Mouse (Mus musculus) myocyte (in vitro differentiated cells): ENCODE data around the gene Xcr1. TPM values are rescaled to one million over a fixed set of nuclear protein-coding genes. Genes with fewer than 3 reads are reported as not detected.

Experiments used
- H3K27me3 ChIP-seq: one replicate; pipeline ENCODE4 v1.6.1; 2011; ENCODE audit not compliant: control insufficient read depth, insufficient read depth, insufficient read length
- H3K36me3 ChIP-seq: one replicate; pipeline ENCODE4 v1.6.1; 2011; ENCODE audit not compliant: control insufficient read depth, insufficient read depth
- H3K4me2 ChIP-seq: one replicate; pipeline ENCODE4 v1.6.1; 2011; ENCODE audit warnings: low read depth, control low read depth
- H3K4me3 ChIP-seq: one replicate; pipeline ENCODE4 v1.5.1; 2011; ENCODE audit warnings: mild to moderate bottlenecking, control low read depth, moderate library complexity
- H3K79me2 ChIP-seq: one replicate; pipeline ENCODE4 v1.6.1; 2011; ENCODE audit not compliant: control insufficient read depth, insufficient read depth
- H3ac ChIP-seq: one replicate; pipeline ENCODE4 v1.6.1; 2011; ENCODE audit not compliant: control insufficient read depth, insufficient read length
- CEBPB ChIP-seq: IDR thresholded peaks from 2 replicates; pipeline ENCODE4 v1.6.1; 2011; ENCODE audit warnings: mild to moderate bottlenecking, moderate library complexity; ENCODE audit not compliant: poor library complexity, insufficient read depth, severe bottlenecking
- E2F4 ChIP-seq: IDR thresholded peaks from one replicate; pipeline ENCODE4 v1.6.1; 2011; ENCODE audit warnings: mild to moderate bottlenecking, control low read depth, moderate library complexity; ENCODE audit not compliant: insufficient read depth
- MAX ChIP-seq: IDR thresholded peaks from one replicate; pipeline ENCODE4 v1.6.1; 2011; ENCODE audit warnings: low read depth, mild to moderate bottlenecking, control low read depth
- MYOD1 ChIP-seq, 3 experiments: IDR thresholded peaks; one replicate each; pipeline ENCODE4 v1.6.1; 2011; ENCODE audit warnings: control low read depth in 2 of 3, low read depth in 2 of 3, mild to moderate bottlenecking in 2 of 3, moderate library complexity in 1 of 3; ENCODE audit not compliant: insufficient read length in 2 of 3, control insufficient read depth in 1 of 3
- MYOG ChIP-seq, 3 experiments: IDR thresholded peaks; one replicate each; pipeline ENCODE4 v1.6.1; 2011; ENCODE audit warnings: control low read depth in 2 of 3, low read depth in 2 of 3, mild to moderate bottlenecking in 2 of 3; ENCODE audit not compliant: insufficient read length in 2 of 3, control insufficient read depth in 1 of 3, insufficient read depth in 1 of 3
- POLR2A ChIP-seq: IDR thresholded peaks from one replicate; pipeline ENCODE4 v1.6.1; 2011; ENCODE audit warnings: low read depth, mild to moderate bottlenecking, control low read depth, moderate library complexity; ENCODE audit not compliant: insufficient read length
- POLR2AphosphoS2 ChIP-seq: IDR thresholded peaks from one replicate; pipeline ENCODE4 v1.6.1; 2011; ENCODE audit warnings: low read depth, control low read depth; ENCODE audit not compliant: insufficient read length
- REST ChIP-seq: IDR thresholded peaks from one replicate; pipeline ENCODE4 v1.6.1; 2011; ENCODE audit warnings: mild to moderate bottlenecking, control low read depth, moderate library complexity; ENCODE audit not compliant: insufficient read depth, insufficient read length
- SRF ChIP-seq: IDR thresholded peaks from one replicate; pipeline ENCODE4 v1.6.1; 2011; ENCODE audit warnings: low read depth; ENCODE audit not compliant: control insufficient read depth, insufficient read length
- TCF12 ChIP-seq: IDR thresholded peaks from one replicate; pipeline ENCODE4 v1.6.1; 2011; ENCODE audit warnings: mild to moderate bottlenecking, control low read depth; ENCODE audit not compliant: poor library complexity, insufficient read depth, severe bottlenecking
- TCF3 ChIP-seq: IDR thresholded peaks from one replicate; pipeline ENCODE4 v1.6.1; 2011; ENCODE audit warnings: low read depth, control low read depth; ENCODE audit not compliant: insufficient read length
- USF1 ChIP-seq: IDR thresholded peaks from one replicate; pipeline ENCODE4 v1.6.1; 2011; ENCODE audit warnings: low read depth, mild to moderate bottlenecking, control low read depth, moderate library complexity
- polyA plus RNA-seq: library from polyadenylated mRNA; unstranded; fragments of >200 nt; fragmentation: generic; extraction: Trizol; gene quantifications from one replicate; pipeline ENCODE4 v1.2.1, GENCODE M21; 2012; ENCODE audit warnings: missing spikeins

Gene Xcr1
- polyA plus RNA-seq, 1 experiment, result 0.04 TPM

DNA sequence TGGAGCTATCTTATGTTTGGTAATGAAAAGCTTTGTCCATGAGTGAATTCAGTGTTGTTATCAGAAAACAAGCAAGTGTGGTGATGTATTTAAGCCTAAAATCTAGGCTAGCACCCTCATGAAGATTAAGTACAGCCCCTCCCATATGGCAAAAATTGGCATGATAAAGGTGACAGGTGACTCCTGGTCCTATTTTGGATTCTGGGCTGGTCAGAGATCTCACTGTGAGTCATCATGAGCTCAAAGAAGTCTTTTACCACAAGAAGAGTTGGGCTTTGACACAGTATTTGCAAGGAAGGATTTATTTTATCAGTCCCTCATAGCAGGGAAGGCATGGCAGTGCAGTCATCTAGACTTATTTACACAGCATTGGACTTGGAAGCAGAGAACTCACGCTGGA, 45.8 kb downstream of the Xcr1 start:
- Histone ChIP-seq H3K27me3 (no peaks in the 10 kb centered on the region), H3ac (no peak overlapping the region), H3K79me2 (no peaks in the 10 kb centered on the region), H3K36me3 (peaks cover 12% of the 10 kb centered on the region), H3K4me2 (peak overlapping the region; percentile 42), H3K4me3 (no peak overlapping the region)
- TF ChIP-seq TCF3, result no peak
- TF ChIP-seq MYOD1 (IDR thresholded peaks at IDR 0.05; ENCODE audit: control insufficient read depth in 1 of 3, insufficient read length in 2 of 3, low read depth in 2 of 3), result peak in 1 of 3 experiments; percentile 53

- Histone ChIP-seq H3K27me3 (no peaks in the 10 kb centered on the region), H3K36me3 (peaks cover 16% of the 10 kb centered on the region)
- TF ChIP-seq USF1 (no peak), TCF3 (no peak), MAX (no peak), POLR2A (no peak), TCF12 (no peak), POLR2AphosphoS2 (no peak), MYOG (IDR thresholded peaks at IDR 0.05; ENCODE audit: control insufficient read depth in 1 of 3, insufficient read depth in 1 of 3, insufficient read length in 2 of 3, low read depth in 2 of 3) (no peak), CEBPB (no peak), E2F4 (no peak), REST (no peak), MYOD1 (IDR thresholded peaks at IDR 0.05; ENCODE audit: control insufficient read depth in 1 of 3, insufficient read length in 2 of 3, low read depth in 2 of 3) (no peak), SRF (no peak)
These were observed 46.4 kb downstream of the Xcr1 start for GRCm38 (mm10) chr9:123815444-123815843.

DNA sequence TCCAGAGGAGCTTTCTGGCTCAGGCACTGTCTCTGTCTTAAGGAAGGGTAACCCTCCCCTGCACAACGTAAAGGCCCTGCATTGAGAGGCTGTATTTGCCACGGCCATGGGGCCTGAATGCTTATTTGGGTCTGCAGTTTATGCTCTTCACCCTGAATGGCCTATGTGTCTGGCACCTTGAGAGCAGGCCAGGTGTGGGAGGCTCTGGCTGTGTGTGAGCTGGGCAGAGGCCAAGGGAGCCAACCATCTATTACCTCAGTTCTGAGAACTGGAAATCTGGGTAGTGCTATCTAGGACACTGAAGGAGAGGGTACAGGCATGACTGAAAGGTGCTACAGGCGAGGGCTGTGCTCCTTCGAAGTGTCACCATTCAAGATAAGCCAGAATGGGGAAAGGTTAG, 47.0 kb downstream of the Xcr1 start:
- no peak for TF ChIP-seq USF1
- TF ChIP-seq TCF3, result no peak
- no peak for TF ChIP-seq REST
- no peak for TF ChIP-seq MYOD1 (IDR thresholded peaks at IDR 0.05; ENCODE audit: control insufficient read depth in 1 of 3, insufficient read length in 2 of 3, low read depth in 2 of 3)
- no peak for TF ChIP-seq POLR2AphosphoS2
- no peak for TF ChIP-seq E2F4
- TF ChIP-seq CEBPB, result no peak
- no peak for TF ChIP-seq TCF12
- TF ChIP-seq MAX, result no peak
- TF ChIP-seq SRF, result no peak
- TF ChIP-seq MYOG (IDR thresholded peaks at IDR 0.05; ENCODE audit: control insufficient read depth in 1 of 3, insufficient read depth in 1 of 3, insufficient read length in 2 of 3, low read depth in 2 of 3), result no peak
- TF ChIP-seq POLR2A, result no peak

More at GRCm38 (mm10) chr9:123815444-123815843, 46.4 kb downstream of the Xcr1 start:
- Histone ChIP-seq H3K4me3 (no peak overlapping the region), H3K79me2 (no peaks in the 10 kb centered on the region), H3K4me2 (peak overlapping the region; percentile 42), H3ac (no peak overlapping the region)

GRCm38 (mm10) chr9:123814326-123814725, 47.5 kb downstream of the Xcr1 start:
- TF ChIP-seq REST (no peak), TCF12 (no peak), SRF (no peak), TCF3 (no peak), MAX (no peak), MYOG (IDR thresholded peaks at IDR 0.05; ENCODE audit: control insufficient read depth in 1 of 3, insufficient read depth in 1 of 3, insufficient read length in 2 of 3, low read depth in 2 of 3) (no peak), CEBPB (no peak), USF1 (no peak), POLR2AphosphoS2 (no peak), E2F4 (no peak)
- peaks cover 16% of the 10 kb centered on the region for H3K36me3 ChIP-seq

More for the DNA sequence above, 47.0 kb downstream of the Xcr1 start:
- H3K36me3 ChIP-seq, result peaks cover 16% of the 10 kb centered on the region
- no peaks in the 10 kb centered on the region for H3K79me2 ChIP-seq
- H3K4me3 ChIP-seq, result no peak overlapping the region
- no peak overlapping the region for H3ac ChIP-seq
- H3K27me3 ChIP-seq, result no peaks in the 10 kb centered on the region
- H3K4me2 ChIP-seq, result no peak overlapping the region

GRCm38 (mm10) chr9:123811831-123812230, 50.0 kb downstream of the Xcr1 start:
- Histone ChIP-seq H3K27me3 (no peaks in the 10 kb centered on the region), H3K4me3 (no peak overlapping the region), H3K4me2 (no peak overlapping the region), H3ac (no peak overlapping the region), H3K36me3 (peaks cover 19% of the 10 kb centered on the region), H3K79me2 (no peaks in the 10 kb centered on the region)
- TF ChIP-seq POLR2A (no peak), USF1 (no peak), E2F4 (no peak), REST (no peak), TCF12 (no peak), CEBPB (no peak), TCF3 (no peak), MYOG (IDR thresholded peaks at IDR 0.05; ENCODE audit: control insufficient read depth in 1 of 3, insufficient read depth in 1 of 3, insufficient read length in 2 of 3, low read depth in 2 of 3) (no peak), MYOD1 (IDR thresholded peaks at IDR 0.05; ENCODE audit: control insufficient read depth in 1 of 3, insufficient read length in 2 of 3, low read depth in 2 of 3) (no peak), MAX (no peak), SRF (no peak), POLR2AphosphoS2 (no peak)

More at GRCm38 (mm10) chr9:123814326-123814725, 47.5 kb downstream of the Xcr1 start:
- Histone ChIP-seq H3K4me3 (no peak overlapping the region), H3ac (no peak overlapping the region), H3K79me2 (no peaks in the 10 kb centered on the region), H3K27me3 (no peaks in the 10 kb centered on the region), H3K4me2 (no peak overlapping the region)
